Mouse (Mus musculus) forebrain, embryonic 14.5 days (tissue): ENCODE data around the gene Mgat3. TPM values are rescaled to one million over a fixed set of nuclear protein-coding genes. Genes with fewer than 3 reads are reported as not detected.

Experiments
- ATAC-seq: fragments of 200-750 bp; cut with Nextera tagmentation; 2 replicates; pipeline ENCODE4 v1.8.0; 2017; ENCODE audit warnings: mild to moderate bottlenecking, moderate library complexity
- DNase-seq: peaks from one replicate; pipeline ENCODE4 v3.0.0-alpha.2; 2015; ENCODE audit warnings: low spot score
- H3K27ac ChIP-seq: fragments of 300-500 bp; sonication (generic); 2 replicates; pipeline ENCODE4 v1.5.1; 2014; ENCODE audit warnings: low read depth, mild to moderate bottlenecking, control low read depth, low read length, moderate library complexity
- H3K27me3 ChIP-seq: fragments of 300-500 bp; sonication (generic); replicated peaks from 2 replicates; pipeline ENCODE4 v1.6.1; 2014; ENCODE audit warnings: low read length, control low read depth, mixed read lengths; ENCODE audit not compliant: control insufficient read depth, insufficient read depth
- H3K36me3 ChIP-seq: fragments of 300-500 bp; sonication (generic); 2 replicates; pipeline ENCODE4 v1.6.1; 2014; ENCODE audit warnings: low read length, control low read depth; ENCODE audit not compliant: control insufficient read depth, insufficient read depth
- H3K4me1 ChIP-seq: fragments of 300-500 bp; sonication (generic); 2 replicates; pipeline ENCODE4 v1.6.1; 2014; ENCODE audit warnings: antibody characterized with exemption, low read length, control low read depth; ENCODE audit not compliant: control insufficient read depth, insufficient read depth
- H3K4me2 ChIP-seq: fragments of 300-500 bp; sonication (generic); 2 replicates; pipeline ENCODE4 v1.6.1; 2014; ENCODE audit warnings: mild to moderate bottlenecking, control low read depth, low read length
- H3K4me3 ChIP-seq: fragments of 300-500 bp; sonication (generic); 2 replicates; pipeline ENCODE4 v1.5.1; 2014; ENCODE audit warnings: low read depth, low read length, control low read depth
- H3K9ac ChIP-seq: fragments of 300-500 bp; sonication (generic); 2 replicates; pipeline ENCODE4 v1.6.1; 2014; ENCODE audit warnings: mild to moderate bottlenecking, low read length, control low read depth, moderate library complexity
- H3K9me3 ChIP-seq: fragments of 300-500 bp; sonication (generic); replicated peaks from 2 replicates; pipeline ENCODE4 v1.6.1; 2016; ENCODE audit warnings: low read length, control low read depth, mixed read lengths; ENCODE audit not compliant: control insufficient read depth
- WGBS: fragments of 180-500 bp; shearing (Covaris S2); extraction: QIAGEN DNeasy Blood & Tissue Kit; methylation state at CpG from one replicate; pipeline ENCODE4 v1.1.7; 2014; 5-methylcytosine and 5-hydroxymethylcytosine counted together
- polyA plus RNA-seq: library from polyadenylated mRNA; unstranded; fragments of >200 nt; fragmentation: Nextera tagmentation; extraction: Ambion mirVana; gene quantifications from 2 replicates; pipeline ENCODE4 v1.2.1, GENCODE M21; 2014

The Mgat3 gene
- polyA plus RNA-seq, 1 experiment from 2014 or later, result 11.7 TPM

DNA sequence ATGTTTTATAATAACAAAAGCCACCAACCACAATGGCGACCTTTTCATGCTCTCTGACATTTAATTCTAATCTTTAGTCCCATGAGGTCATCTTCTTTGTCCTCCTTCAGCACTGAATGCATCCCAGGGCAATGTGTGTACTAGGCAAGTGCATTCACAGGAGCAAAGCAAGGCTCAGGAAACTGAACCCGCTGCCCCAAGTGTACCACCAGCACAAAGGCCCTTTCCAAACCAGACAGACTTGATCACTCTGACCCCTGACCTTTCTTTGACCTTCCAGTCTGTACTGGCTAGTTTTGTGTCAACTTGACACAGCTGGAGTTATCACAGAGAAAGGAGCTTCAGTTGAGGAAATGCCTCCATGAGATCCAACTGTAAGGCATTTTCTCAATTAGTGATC, 58.8 kb downstream of the Mgat3 start:
- whole genome bisulfite sequencing, result 45% methylated on average over 2 of the region's 2 CpGs
- peaks cover 5% of the 10 kb centered on the region; the same call in 1 of the 2 replicates for H3K4me1 ChIP-seq
- H3K4me2 ChIP-seq, result no peak overlapping the region
- H3K36me3 ChIP-seq, result peaks cover 18% of the 10 kb centered on the region
- DNase-seq, result no peak
- H3K9ac ChIP-seq, result no peak overlapping the region
- no peak overlapping the region for H3K4me3 ChIP-seq
- H3K9me3 ChIP-seq, result no peaks in the 10 kb centered on the region
- ATAC-seq, result no peak
- no peak overlapping the region for H3K27ac ChIP-seq
- no peaks in the 10 kb centered on the region for H3K27me3 ChIP-seq

DNA sequence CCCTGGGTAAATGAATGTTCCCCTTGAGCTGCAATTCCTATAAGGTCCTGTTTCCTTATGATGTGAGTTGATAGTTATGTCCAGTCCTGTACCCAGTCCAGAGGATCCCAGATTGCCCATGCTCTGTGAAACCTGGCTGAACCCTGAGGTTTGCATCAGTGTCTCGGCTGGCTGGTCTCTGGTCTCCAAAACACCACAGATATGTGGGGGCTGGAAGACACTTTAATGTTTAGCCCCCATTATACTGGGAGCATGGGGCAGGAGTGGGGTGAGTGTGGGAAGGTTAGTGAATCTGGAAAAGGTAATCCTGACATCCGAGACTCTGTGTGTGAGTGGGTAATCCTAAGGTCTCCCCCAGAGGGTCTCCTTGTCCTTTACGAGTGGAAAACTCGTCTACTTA, 59.5 kb downstream of the Mgat3 start:
- Histone ChIP-seq H3K4me1 (peaks cover 5% of the 10 kb centered on the region; the same call in 1 of the 2 replicates), H3K27ac (no peak overlapping the region; the same call in 1 of the 2 replicates), H3K9me3 (no peaks in the 10 kb centered on the region), H3K36me3 (peaks cover 23% of the 10 kb centered on the region), H3K9ac (peak overlapping the region; percentile 54; the same call in 1 of the 2 replicates), H3K4me2 (peak overlapping the region; percentile 94; the same call in 1 of the 2 replicates), H3K4me3 (peak overlapping the region; percentile 90; the same call in 1 of the 2 replicates), H3K27me3 (no peaks in the 10 kb centered on the region)
- no peak for DNase-seq
- no peak for ATAC-seq
- WGBS, result 65% methylated on average over 4 of the region's 4 CpGs

DNA sequence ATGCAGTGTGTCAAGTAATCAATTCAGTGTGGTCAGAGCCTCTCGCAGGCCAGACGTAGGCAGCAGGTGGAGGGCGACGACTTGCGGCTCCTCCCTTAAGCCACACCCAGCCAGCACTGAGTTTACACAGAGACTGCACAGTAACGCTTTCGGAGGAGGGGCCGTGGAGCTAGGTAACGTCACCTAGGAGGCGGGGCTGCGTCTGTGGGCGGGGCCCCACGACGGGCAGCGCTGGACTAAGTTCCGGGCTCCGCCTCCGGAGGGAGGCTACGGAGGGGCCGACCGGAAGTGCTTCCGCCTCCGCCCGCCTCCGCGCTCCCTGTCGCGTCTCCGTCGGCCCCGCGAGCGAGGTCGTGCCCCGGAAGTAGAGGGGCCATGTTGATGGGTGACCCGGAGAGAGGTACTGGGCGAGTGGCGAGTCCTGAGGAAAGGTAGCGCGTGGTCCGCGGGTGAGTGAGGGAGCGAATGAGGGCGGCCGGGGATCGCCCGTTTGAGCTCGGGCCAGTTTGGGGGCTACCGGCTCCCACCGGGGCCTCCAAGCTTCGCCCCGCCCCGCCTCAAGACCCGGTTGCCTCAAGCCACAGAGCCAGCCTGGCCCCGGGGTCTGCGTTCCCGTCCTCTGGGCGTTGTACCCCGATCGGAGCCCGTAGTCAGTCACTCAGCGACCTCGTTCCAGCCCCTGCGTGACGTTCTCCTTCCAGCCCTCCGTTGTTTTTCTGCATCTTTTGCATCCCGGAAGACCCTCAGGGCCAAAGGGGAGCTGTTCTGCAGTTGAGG, 60.4 kb downstream of the Mgat3 start, which contains the start of gene Mief1:
Gene Mief1, plus strand, starts transcription at position 286 of the 777 bp plus-strand sequence.
- Histone ChIP-seq H3K4me1 (peaks cover 5% of the 10 kb centered on the region; the same call in 1 of the 2 replicates), H3K9me3 (no peaks in the 10 kb centered on the region), H3K4me3 (peak within 1 kb of the TSS; percentile 90), H3K4me2 (peak within 1 kb of the TSS; percentile 94), H3K27me3 (no peaks in the 10 kb centered on the region), H3K9ac (peak within 1 kb of the TSS; percentile 87), H3K36me3 (peaks cover 32% of the 10 kb centered on the region), H3K27ac (peak within 1 kb of the TSS; percentile 77)
- DNase-seq, result peak; percentile 97
- under 1% methylated on average over 67 of the region's 67 CpGs for WGBS
- ATAC-seq, result peak; percentile 98

DNA sequence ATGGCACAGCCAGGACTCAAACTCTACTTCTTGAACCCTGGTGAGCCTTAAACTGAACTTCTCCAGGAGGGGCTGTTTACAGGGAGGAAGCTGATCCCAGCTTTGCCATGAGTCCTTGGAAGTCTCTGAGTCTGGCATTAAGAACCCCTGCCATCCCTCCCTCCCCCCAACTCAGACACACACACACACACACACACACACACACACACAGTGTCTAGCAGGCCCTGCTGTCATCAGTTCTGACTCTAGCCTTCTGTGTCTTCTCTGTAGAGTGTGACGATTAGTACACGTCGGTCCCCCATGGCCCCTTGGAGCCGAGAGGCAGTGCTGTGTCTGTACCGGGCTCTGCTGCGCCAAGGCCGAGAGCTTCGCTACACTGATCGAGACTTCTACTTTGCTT, 62.0 kb downstream of the Mgat3 start, which contains the start of gene AC140267.1:
Gene AC140267.1, plus strand, starts transcription at position 301 of the 400 bp plus-strand sequence.
- Histone ChIP-seq H3K4me2 (peak within 1 kb of the TSS; percentile 94), H3K27ac (no peak within 1 kb of the TSS), H3K4me3 (peak within 1 kb of the TSS; percentile 90), H3K27me3 (no peaks in the 10 kb centered on the region), H3K9me3 (no peaks in the 10 kb centered on the region), H3K4me1 (peaks cover 5% of the 10 kb centered on the region; the same call in 1 of the 2 replicates), H3K36me3 (peaks cover 41% of the 10 kb centered on the region), H3K9ac (peak within 1 kb of the TSS; percentile 87)
- DNase-seq (no peak), ATAC-seq (no peak)
- WGBS, result 94% methylated on average over 9 of the region's 9 CpGs

DNA sequence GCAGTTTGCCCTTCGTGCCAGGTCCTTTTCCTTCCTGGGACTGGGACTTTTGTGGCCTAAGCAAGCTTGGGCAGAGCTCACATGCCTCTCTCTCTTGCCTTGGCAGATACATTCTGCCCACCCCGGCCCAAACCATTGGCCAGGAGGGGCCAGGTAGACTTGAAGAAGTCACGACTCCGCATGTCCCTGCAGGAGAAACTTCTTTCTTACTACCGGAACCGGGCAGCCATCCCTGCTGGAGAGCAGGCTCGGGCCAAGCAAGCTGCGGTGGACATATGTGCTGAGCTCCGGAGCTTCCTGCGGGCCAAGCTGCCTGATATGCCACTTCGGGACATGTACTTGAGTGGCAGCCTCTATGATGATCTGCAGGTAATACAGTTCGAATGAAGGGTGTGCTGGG, 74.6 kb downstream of the Mgat3 start:
- Histone ChIP-seq H3K4me1 (no peaks in the 10 kb centered on the region), H3K4me2 (no peak overlapping the region), H3K4me3 (no peak overlapping the region), H3K9ac (no peak overlapping the region), H3K36me3 (peaks cover 80% of the 10 kb centered on the region), H3K27ac (no peak overlapping the region), H3K9me3 (no peaks in the 10 kb centered on the region), H3K27me3 (no peaks in the 10 kb centered on the region)
- ATAC-seq (no peak), DNase-seq (no peak)
- WGBS, result 95% methylated on average over 12 of the region's 12 CpGs

DNA sequence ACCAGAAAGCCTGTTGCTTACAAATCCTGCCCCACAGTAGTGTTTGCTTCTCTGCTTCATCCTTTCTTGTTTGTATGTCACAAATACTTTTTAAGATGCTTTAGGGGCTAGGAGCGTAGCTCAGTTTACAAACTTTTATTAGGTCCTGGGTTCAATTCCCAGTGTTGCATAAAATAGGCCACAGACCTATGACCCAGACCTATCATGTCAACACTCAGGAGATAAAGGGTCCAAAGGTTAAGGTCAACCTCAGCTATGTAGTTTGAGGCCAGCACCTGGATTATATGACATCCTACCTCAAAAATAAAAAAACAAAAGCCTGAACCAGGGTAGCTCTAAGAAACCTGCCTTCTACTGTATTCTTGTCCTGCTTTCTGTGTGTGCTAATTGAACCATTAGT, 75.1 kb downstream of the Mgat3 start:
- Histone ChIP-seq H3K36me3 (peaks cover 75% of the 10 kb centered on the region), H3K9ac (no peak overlapping the region), H3K4me3 (no peak overlapping the region), H3K9me3 (no peaks in the 10 kb centered on the region), H3K4me2 (no peak overlapping the region), H3K27ac (no peak overlapping the region), H3K4me1 (no peaks in the 10 kb centered on the region), H3K27me3 (no peaks in the 10 kb centered on the region)
- ATAC-seq, result no peak
- WGBS, result 97% methylated on average over 1 of the region's 1 CpGs
- DNase-seq, result no peak

DNA sequence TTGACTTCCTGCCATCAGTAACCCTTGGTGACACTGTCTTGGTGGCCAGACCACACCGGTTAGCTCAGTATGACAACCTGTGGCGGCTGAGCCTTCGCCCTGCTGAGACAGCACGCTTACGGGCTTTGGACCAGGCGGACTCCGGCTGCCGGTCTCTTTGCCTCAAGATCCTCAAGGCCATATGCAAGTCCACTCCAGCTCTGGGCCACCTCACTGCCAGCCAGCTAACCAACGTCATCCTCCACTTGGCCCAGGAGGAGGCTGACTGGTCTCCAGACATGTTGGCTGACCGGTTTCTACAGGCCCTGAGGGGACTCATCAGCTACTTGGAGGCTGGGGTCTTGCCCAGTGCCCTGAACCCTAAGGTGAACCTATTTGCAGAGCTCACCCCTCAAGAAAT, 76.2 kb downstream of the Mgat3 start:
- Histone ChIP-seq H3K4me3 (no peak overlapping the region), H3K9ac (no peak overlapping the region), H3K4me1 (peaks cover 7% of the 10 kb centered on the region), H3K9me3 (no peaks in the 10 kb centered on the region), H3K4me2 (no peak overlapping the region), H3K27ac (no peak overlapping the region), H3K36me3 (peaks cover 68% of the 10 kb centered on the region), H3K27me3 (no peaks in the 10 kb centered on the region)
- 94% methylated on average over 10 of the region's 10 CpGs for WGBS
- no peak for DNase-seq
- no peak for ATAC-seq

DNA sequence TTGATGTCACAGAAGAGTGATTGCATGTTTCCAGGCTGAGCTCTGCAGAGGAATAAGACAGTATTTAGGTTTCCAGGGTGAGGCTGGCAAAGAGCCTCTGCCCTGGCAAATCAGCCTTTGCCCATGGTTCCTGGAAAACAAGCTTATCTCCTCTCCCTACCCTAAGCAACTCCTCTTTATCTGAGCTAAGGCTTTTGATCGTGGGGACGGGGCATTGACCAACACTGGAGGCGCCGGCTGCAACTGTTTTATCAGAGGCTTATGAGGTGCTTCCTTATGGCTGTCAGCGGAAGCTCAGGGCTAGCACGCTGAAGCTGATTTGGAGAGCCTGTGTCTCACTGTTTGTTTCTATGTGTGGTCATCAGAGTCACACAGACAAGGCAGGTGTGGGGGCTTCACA, 77.1 kb downstream of the Mgat3 start:
- no peak overlapping the region for H3K4me2 ChIP-seq
- H3K36me3 ChIP-seq, result peaks cover 63% of the 10 kb centered on the region
- ATAC-seq, result no peak
- no peak overlapping the region for H3K9ac ChIP-seq
- DNase-seq, result no peak
- no peaks in the 10 kb centered on the region for H3K27me3 ChIP-seq
- H3K4me3 ChIP-seq, result no peak overlapping the region
- H3K4me1 ChIP-seq, result peaks cover 7% of the 10 kb centered on the region
- WGBS, result 95% methylated on average over 6 of the region's 6 CpGs
- no peak overlapping the region for H3K27ac ChIP-seq
- no peaks in the 10 kb centered on the region for H3K9me3 ChIP-seq

DNA sequence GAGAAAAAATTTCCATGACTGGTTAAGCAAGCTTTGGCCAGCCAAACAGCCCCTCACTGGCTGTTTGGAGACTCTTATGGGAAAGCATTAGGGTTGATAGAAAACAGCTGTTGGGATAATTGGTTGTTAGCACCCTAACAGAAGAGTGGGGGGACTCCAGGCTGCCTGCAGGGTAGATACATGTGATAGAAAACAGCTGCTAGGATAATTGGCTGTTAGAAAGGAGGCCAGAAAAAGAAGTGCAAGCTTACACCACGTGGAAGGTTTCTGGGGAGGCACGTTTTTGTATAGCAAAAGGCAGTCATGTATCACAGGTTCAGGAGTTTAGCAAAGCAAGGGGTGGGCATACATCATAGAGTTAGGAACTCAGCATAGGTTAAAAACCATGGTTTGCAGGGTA, 80.0 kb downstream of the Mgat3 start:
- ATAC-seq, result no peak
- H3K36me3 ChIP-seq, result peaks cover 59% of the 10 kb centered on the region

More for the DNA sequence above, 80.0 kb downstream of the Mgat3 start:
- H3K9ac ChIP-seq, result no peak overlapping the region
- 27% methylated on average over 2 of the region's 2 CpGs for WGBS
- no peak for DNase-seq
- H3K4me2 ChIP-seq, result no peak overlapping the region
- H3K27ac ChIP-seq, result no peak overlapping the region
- no peaks in the 10 kb centered on the region for H3K9me3 ChIP-seq
- no peaks in the 10 kb centered on the region for H3K27me3 ChIP-seq
- H3K4me1 ChIP-seq, result peaks cover 21% of the 10 kb centered on the region
- no peak overlapping the region for H3K4me3 ChIP-seq
